Mouse (Mus musculus) frontal cortex, adult (tissue): ENCODE measurements around the gene Sgta.
A peak's percentile ranks its signal among the peaks of the same experiment; 100 is the strongest.

ENCODE experiments used
- ATAC-seq: cut with Nextera tagmentation; 2 replicates; pipeline ENCODE4 v1.9.2; 2017; ENCODE audit warnings: mild to moderate bottlenecking, moderate library complexity, mixed read lengths; ENCODE audit not compliant: low TSS enrichment

Gene Sgta

GRCm38 (mm10) chr10:81019687-81020086, 40.3 kb downstream of the Sgta start:
- no peak for ATAC-seq

GRCm38 (mm10) chr10:81018326-81018725, 41.7 kb downstream of the Sgta start:
- ATAC-seq = no peak

- ATAC-seq = no peak
These were observed 43.3 kb downstream of the Sgta start for GRCm38 (mm10) chr10:81016645-81017044.

GRCm38 (mm10) chr10:81015666-81016065, 44.3 kb downstream of the Sgta start:
- no peak for ATAC-seq

GRCm38 (mm10) chr10:81014393-81015384, 45.3 kb downstream of the Sgta start, which contains the start of gene Gng7:
Gene Gng7 (minus strand): TSS chr10:81014945.
- ATAC-seq = peak; percentile 92

GRCm38 (mm10) chr10:81010851-81011250, 49.1 kb downstream of the Sgta start:
- ATAC-seq = no peak

GRCm38 (mm10) chr10:81007240-81007639, 52.7 kb downstream of the Sgta start:
- no peak for ATAC-seq

- ATAC-seq = peak; percentile 84
These were observed 53.8 kb downstream of the Sgta start for GRCm38 (mm10) chr10:81006005-81006677.

GRCm38 (mm10) chr10:81001161-81001560, 58.8 kb downstream of the Sgta start:
- ATAC-seq = peak; percentile 16; the same call in 1 of the 2 replicates

- ATAC-seq = no peak
These were observed 59.6 kb downstream of the Sgta start for GRCm38 (mm10) chr10:81000197-81001062.

GRCm38 (mm10) chr10:80999362-81000196, 60.4 kb downstream of the Sgta start:
- ATAC-seq = peak; percentile 53

GRCm38 (mm10) chr10:80998778-80999177, 61.2 kb downstream of the Sgta start:
- 0 out of 2 replicates have a peak, but pooled peaks have one; percentile 21 for ATAC-seq

- ATAC-seq = no peak
These were observed 62.0 kb downstream of the Sgta start for GRCm38 (mm10) chr10:80998021-80998420.

- no peak for ATAC-seq
These were observed 62.6 kb downstream of the Sgta start for GRCm38 (mm10) chr10:80997332-80997731.

- no peak for ATAC-seq
These were observed 63.5 kb downstream of the Sgta start for GRCm38 (mm10) chr10:80996501-80996900.

- ATAC-seq = peak; percentile 28
These were observed 64.8 kb downstream of the Sgta start for GRCm38 (mm10) chr10:80995091-80995632.

- ATAC-seq = no peak
These were observed 65.4 kb downstream of the Sgta start for GRCm38 (mm10) chr10:80994621-80995020.
